Mouse (Mus musculus) small intestine, adult 2 months (tissue): ENCODE results near the gene Cpox. TPM values are rescaled to one million over a fixed set of nuclear protein-coding genes. Genes with fewer than 3 reads are reported as not detected.

Experiments used
- H3K27ac ChIP-seq: fragments of 200-500 bp; 2 replicates; pipeline ENCODE4 v1.5.1; 2012; ENCODE audit warnings: low read depth, low read length, control low read depth, inconsistent platforms; ENCODE audit not compliant: insufficient read depth
- H3K27me3 ChIP-seq: fragments of 200-500 bp; 2 replicates; pipeline ENCODE4 v1.6.1; 2012; ENCODE audit warnings: mild to moderate bottlenecking, moderate library complexity, low read length, inconsistent platforms; ENCODE audit not compliant: control insufficient read depth, insufficient read depth
- H3K36me3 ChIP-seq: fragments of 200-500 bp; 2 replicates; pipeline ENCODE4 v1.6.1; 2012; ENCODE audit warnings: mild to moderate bottlenecking, low read length, control low read depth, inconsistent platforms; ENCODE audit not compliant: control insufficient read depth, insufficient read depth
- H3K4me1 ChIP-seq: fragments of 200-500 bp; 2 replicates; pipeline ENCODE4 v1.6.1; 2012; ENCODE audit warnings: low read length, inconsistent platforms, mixed read lengths; ENCODE audit not compliant: control insufficient read depth, insufficient read depth, insufficient read length
- H3K4me3 ChIP-seq: fragments of 200-500 bp; 2 replicates; pipeline ENCODE4 v1.5.1; 2012; ENCODE audit warnings: low read depth, mild to moderate bottlenecking, control low read depth, inconsistent platforms, low read length, moderate library complexity
- CTCF ChIP-seq: fragments of 200-500 bp; IDR thresholded peaks from 2 replicates; pipeline ENCODE4 v1.5.1; 2012; ENCODE audit warnings: low read depth, mild to moderate bottlenecking, control low read depth, inconsistent platforms, low read length, moderate library complexity, mixed read lengths; ENCODE audit not compliant: insufficient replicate concordance, insufficient read length; ENCODE audit errors: extremely low read depth
- POLR2A ChIP-seq: fragments of 200-500 bp; IDR thresholded peaks from 2 replicates; pipeline ENCODE4 v1.6.1; 2012; ENCODE audit warnings: low read depth, mild to moderate bottlenecking, control low read depth, inconsistent platforms, low read length, moderate library complexity
- WGBS: fragments of 180-500 bp; shearing (Covaris S2); methylation state at CpG from one replicate; pipeline ENCODE4 v1.1.7; 2018; 5-methylcytosine and 5-hydroxymethylcytosine counted together
- polyA plus RNA-seq: library from polyadenylated mRNA; depleted of rRNA; stranded (reverse); fragments of >200 nt; gene quantifications from 2 replicates; pipeline ENCODE4 v1.2.3, GENCODE M21; 2012

The Cpox gene
- polyA plus RNA-seq, 1 experiment: 12.0 TPM

DNA sequence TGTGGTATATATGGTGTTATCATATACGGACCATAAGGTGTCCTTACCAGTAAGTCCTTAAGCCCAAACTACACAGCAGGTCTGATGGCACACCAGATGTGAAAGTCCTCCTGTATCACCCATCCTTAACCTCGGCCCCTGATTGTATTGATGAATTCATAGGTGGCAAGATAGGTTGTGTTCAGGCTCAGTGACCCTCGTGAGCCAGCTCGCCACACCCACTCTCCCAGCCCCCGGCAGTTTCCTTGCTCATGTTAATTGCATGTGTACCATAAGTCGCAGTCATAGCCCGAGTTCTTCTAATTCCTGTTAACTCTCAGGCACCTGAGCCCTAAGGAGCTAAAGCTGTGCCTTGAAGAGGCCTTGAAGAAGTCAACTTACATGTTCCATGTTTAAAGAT, 6.1 kb downstream of the Cpox start:
- Histone ChIP-seq H3K4me1 (no peaks in the 10 kb centered on the region), H3K36me3 (peaks cover 35% of the 10 kb centered on the region), H3K4me3 (no peak overlapping the region), H3K27ac (no peak overlapping the region), H3K27me3 (no peaks in the 10 kb centered on the region)
- TF ChIP-seq POLR2A: no peak
- no peak for TF ChIP-seq CTCF
- 74% methylated on average over 7 of the region's 7 CpGs for WGBS

DNA sequence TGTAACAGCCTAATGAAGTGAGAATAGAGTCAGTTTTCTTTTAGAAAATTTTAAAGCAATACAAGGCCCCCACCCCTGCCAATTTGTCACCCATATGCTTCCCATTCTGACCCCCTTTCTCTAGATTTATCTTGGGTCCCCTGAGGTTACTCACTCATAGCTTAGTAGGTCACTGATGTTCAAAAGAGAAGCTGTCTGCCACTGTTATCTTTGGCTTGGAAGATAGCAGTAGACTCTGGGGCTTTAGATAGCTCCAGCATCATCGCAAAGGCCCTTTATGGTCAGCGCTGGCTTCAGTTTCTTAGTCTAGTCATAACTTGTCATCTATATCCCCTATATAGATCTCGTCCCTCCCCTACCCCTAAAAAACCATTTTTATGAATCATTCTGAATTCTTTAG, 6.5 kb downstream of the Cpox start:
- H3K36me3 ChIP-seq: peaks cover 35% of the 10 kb centered on the region
- no peak overlapping the region for H3K4me3 ChIP-seq
- H3K27me3 ChIP-seq: no peaks in the 10 kb centered on the region
- TF ChIP-seq CTCF: no peak
- no peak for TF ChIP-seq POLR2A
- no peaks in the 10 kb centered on the region for H3K4me1 ChIP-seq
- H3K27ac ChIP-seq: no peak overlapping the region
- 92% methylated on average over 3 of the region's 3 CpGs for WGBS

DNA sequence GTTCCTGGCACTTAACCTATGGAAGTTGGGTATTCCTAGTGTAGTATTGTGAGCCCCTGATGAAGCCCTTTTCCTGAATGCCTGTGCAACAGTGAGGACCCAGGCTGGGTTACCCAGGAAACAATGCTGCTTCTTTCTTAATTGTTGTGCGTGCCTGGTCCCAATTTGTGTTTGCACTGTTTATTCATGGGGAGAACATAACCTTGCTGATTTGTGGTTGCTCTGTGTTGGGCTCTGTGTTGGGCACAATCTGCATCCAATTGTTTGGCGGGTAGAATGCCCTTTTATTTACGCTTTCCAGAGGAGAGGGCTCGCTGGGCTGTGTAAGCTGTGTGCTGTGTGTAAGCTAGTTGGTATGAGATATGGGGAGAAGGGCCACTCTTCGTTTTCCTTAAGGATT, 7.4 kb downstream of the Cpox start:
- H3K4me3 ChIP-seq: no peak overlapping the region
- H3K36me3 ChIP-seq: peaks cover 35% of the 10 kb centered on the region
- no peaks in the 10 kb centered on the region for H3K4me1 ChIP-seq
- WGBS: 92% methylated on average over 5 of the region's 5 CpGs
- TF ChIP-seq POLR2A (no peak), CTCF (no peak)
- H3K27me3 ChIP-seq: no peaks in the 10 kb centered on the region
- H3K27ac ChIP-seq: no peak overlapping the region

DNA sequence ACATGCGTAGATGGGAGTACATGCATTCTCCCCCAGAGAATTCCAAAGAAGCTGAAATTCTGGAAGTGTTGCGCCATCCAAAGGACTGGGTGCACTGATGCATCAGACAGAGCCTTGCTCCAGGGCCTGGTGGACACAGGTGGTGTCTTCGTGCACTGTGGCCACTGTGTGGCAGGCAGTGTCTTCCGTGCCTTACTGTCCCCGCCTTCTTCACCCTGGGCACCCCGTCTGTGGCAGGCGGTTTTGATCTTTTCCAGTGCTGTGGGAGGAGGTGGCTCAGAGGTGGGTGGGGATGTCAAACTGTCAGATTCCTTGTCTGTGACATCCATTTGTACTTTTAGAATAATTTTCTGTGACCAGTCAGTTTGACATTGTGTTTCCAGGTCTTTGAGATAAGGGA, 8.6 kb downstream of the Cpox start:
- Histone ChIP-seq H3K4me3 (no peak overlapping the region), H3K27me3 (no peaks in the 10 kb centered on the region), H3K27ac (no peak overlapping the region), H3K4me1 (no peaks in the 10 kb centered on the region), H3K36me3 (peaks cover 33% of the 10 kb centered on the region)
- TF ChIP-seq POLR2A (no peak), CTCF (peak; percentile 29; the same call in 1 of the 2 replicates)
- 64% methylated on average over 7 of the region's 7 CpGs for WGBS

DNA sequence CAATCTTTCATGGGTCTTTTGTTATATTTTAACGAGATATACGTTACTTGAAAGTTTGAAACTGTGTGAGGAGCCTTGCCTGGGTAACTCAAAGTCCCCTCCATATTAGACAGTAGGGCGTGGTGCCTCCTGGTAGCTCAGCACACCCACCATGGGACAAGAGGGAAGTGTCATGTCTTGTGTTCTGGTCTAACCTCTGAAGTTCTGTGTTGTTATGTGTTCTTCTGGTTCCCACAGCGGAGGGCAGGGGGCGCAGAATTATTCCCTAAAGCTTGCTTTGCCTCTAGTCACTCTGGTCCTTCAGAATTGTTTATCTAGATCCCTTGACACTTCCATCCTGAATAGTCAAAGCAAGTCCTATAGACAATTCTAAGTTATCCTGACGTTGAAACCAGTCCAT, 12.0 kb downstream of the Cpox start:
- 93% methylated on average over 6 of the region's 6 CpGs for WGBS
- no peaks in the 10 kb centered on the region for H3K27me3 ChIP-seq
- no peak overlapping the region for H3K27ac ChIP-seq
- H3K4me3 ChIP-seq: no peak overlapping the region
- no peak for TF ChIP-seq CTCF
- no peak for TF ChIP-seq POLR2A
- peaks cover 12% of the 10 kb centered on the region for H3K36me3 ChIP-seq
- no peaks in the 10 kb centered on the region for H3K4me1 ChIP-seq

DNA sequence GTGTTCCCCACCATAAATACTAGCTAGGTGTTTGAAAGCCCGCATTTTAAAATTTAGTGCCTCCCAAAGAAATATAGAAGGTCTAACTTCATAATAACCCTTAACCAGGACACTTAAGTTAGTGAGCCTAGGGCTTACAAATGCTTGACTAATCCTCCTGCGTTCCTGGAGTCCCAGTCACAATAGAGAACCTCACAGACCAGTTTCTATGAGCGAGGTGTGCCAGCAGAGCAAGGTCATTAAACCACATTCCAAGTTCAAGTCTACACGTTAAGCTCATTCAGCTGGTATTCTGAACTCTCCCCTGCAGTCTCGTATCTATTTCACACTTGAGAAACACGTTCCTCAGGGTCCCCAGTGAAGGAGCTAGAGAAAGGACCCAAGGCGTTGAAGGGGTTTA, 12.8 kb downstream of the Cpox start:
- no peak overlapping the region for H3K27ac ChIP-seq
- H3K4me3 ChIP-seq: no peak overlapping the region
- H3K4me1 ChIP-seq: no peaks in the 10 kb centered on the region
- no peaks in the 10 kb centered on the region for H3K27me3 ChIP-seq
- 75% methylated on average over 7 of the region's 7 CpGs for WGBS
- peaks cover 10% of the 10 kb centered on the region; the same call in 1 of the 2 replicates for H3K36me3 ChIP-seq
- no peak for TF ChIP-seq CTCF
- no peak for TF ChIP-seq POLR2A

DNA sequence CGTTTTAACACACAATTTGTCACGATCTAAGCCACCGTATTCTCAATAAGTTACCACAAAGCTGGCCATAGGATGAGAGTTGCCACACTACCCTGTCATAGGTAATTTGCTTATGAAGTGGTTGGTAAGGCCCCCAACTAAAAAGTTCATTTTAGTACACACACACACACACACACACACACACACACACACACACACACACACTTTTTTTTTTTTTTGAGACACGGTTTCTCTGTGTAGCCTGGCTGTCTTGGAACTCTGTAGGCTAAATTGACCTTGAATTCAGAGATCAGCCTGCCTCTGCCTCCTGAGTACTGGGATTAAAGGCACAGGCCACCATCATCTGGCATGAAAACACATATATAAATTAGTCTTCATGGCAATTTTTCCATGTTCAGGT, 13.8 kb downstream of the Cpox start:
- Histone ChIP-seq H3K27me3 (no peaks in the 10 kb centered on the region), H3K4me3 (no peak overlapping the region), H3K27ac (no peak overlapping the region), H3K36me3 (0 out of 2 replicates have a peak, but pooled peaks cover 7% of the 10 kb centered on the region), H3K4me1 (no peaks in the 10 kb centered on the region)
- no peak for TF ChIP-seq CTCF
- no peak for TF ChIP-seq POLR2A
- WGBS: 87% methylated on average over 4 of the region's 4 CpGs

DNA sequence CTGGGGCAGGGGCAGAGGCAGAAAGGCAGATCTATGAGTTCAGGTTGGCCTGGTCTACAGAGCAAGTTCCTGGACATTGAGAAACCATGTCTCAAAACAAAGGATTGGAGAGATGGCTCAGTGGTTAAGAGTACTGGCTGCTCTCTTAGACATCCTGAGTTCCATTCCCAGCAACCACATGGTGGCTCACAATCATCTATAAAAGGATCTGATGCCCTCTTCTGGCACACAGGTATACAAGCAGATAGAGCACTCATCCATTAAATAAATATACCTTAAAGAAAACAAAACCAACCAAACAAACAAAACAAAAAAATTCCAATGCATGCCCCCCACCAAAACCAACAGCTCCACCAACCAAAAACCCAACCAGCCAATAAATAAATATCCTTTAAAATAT, 14.4 kb downstream of the Cpox start:
- H3K4me3 ChIP-seq: no peak overlapping the region
- no peaks in the 10 kb centered on the region for H3K4me1 ChIP-seq
- H3K36me3 ChIP-seq: 0 out of 2 replicates have a peak, but pooled peaks cover 5% of the 10 kb centered on the region
- TF ChIP-seq CTCF (no peak), POLR2A (no peak)
- H3K27ac ChIP-seq: no peak overlapping the region
- no peaks in the 10 kb centered on the region for H3K27me3 ChIP-seq
